Comparison of ENCODE assay signal across 18 mouse cellular contexts in the genomic region with DNA sequence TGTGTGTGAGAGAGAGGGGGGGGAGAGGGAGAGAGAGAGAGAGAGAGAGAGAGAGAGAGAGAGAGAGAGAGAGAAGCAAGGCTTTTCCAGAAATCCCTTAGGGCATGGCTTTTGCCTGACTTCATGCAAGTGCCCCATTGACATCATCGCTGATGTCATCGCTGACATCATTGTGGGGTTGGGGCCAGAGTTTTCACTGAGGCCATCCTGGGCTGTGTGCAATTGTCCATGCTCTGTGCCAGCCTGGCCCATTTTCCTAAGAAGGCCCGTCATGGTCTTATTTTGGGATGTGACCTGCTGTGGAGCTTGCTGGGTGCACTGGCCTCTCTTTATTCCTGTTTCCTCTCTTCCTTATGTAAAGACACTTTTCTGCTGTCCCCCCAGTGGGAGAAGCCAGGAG.
DNase-seq lines count a peak whose midpoint lies in the region; ATAC-seq lines count a peak whose summit lies in the region.
"Had no signal": no experiment of that assay in that cellular context is flagged by ENCODE, and none has a peak within 500 bp of the region (broad histone marks: within the 10 kb centered on the region; RNA-seq: fewer than 3 reads in every experiment).

No protein-coding gene starts in this region.

- peak; percentile 41 for DNase-seq in cerebellum, adult 9-11 months
- DNase-seq in gastrocnemius, postnatal 14 days: peak; percentile 37
- DNase-seq in gastrocnemius, postnatal 4 days (ENCODE audit: low spot score in 2 of 2): no peak
- DNase-seq in MN1 (ENCODE audit: low spot score) (peak; percentile 29), adipocyte (ENCODE audit: low spot score) (peak; percentile 35)
- DNase-seq in urinary bladder, postnatal 36 days (ENCODE audit: low spot score in 2 of 2): no peak
- DNase-seq in layer of hippocampus, adult 11-12 months (ENCODE audit: low spot score): no peak
- DNase-seq: adrenal gland, adult 2 months; adrenal gland, postnatal 25 days; B cell, adult 2 months; cerebellum, adult 11 months; kidney, adult 2 months had no signal

- ATAC-seq in cerebellum, adult (ENCODE audit: insufficient number of reproducible peaks, low FRiP score, low TSS enrichment): no peak
- ATAC-seq: activated CD4-positive, CD25-positive, alpha-beta regulatory T cell, adult 4 months; CD4-positive, CD25-positive, alpha-beta regulatory T cell, adult 4 months; forebrain, embryonic 16.5 days; intestine, embryonic 16.5 days; Patski had no signal

- intact Hi-C loops in gastrocnemius, postnatal 14 days (cut with DNase I; ENCODE audit: low total_unique reads): no loop called here

Comparison
In these comparisons a context has a peak if more than half of its experiments do, and no peak if none do; other contexts are left out.
1. DNase-seq: peak in cerebellum, adult 9-11 months (single experiment), gastrocnemius, postnatal 14 days (single experiment), MN1 (single experiment) and adipocyte (single experiment); none in gastrocnemius, postnatal 4 days (0 of 2), urinary bladder, postnatal 36 days (0 of 2) and layer of hippocampus, adult 11-12 months (single experiment).